Mouse (Mus musculus): ENCODE data around the gene Scube2.
A peak's percentile ranks its signal among the peaks of the same experiment; 100 is the strongest.

The Scube2 gene

DNA sequence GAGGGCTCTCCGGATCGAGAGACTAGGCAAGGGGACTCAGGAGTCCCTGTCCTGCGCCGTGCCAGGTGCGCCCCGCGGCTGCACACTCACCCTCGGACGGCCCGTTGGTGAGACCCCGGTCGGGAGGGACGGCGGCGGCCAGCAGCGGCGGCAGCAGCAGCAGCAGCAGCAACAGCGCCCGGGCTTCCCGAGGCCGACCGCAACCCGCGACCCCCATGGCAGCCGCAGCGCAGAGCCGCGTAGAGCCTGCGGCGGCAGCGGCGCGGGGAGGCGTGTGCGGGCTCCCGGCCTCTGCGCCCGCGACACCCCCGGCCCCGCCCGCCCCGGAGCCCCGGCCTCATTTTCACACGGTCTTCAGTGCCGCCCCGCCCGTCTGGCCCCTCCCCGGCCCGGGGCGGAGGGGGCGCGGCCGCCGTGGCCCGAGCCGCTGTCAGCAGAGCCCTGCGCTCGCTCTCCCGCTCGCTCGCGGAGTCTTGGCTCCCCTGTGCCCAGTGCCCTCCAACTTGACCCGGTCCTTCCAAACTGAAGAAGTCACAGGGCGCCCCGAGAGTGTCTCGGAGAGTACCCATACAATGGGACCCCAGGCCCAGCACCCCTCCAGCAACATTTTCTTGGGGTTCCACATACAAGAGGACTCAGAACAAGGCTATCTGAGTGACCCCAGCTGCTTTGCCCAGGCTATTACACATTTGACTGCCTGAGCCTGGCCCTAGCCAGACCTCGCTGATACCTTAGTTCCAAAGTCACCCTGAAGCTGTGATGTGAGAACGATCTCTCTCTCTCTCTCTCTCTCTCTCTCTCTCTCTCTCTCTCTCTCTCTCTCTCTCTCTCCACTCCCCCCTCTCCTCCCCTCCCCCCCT, at the start of gene Scube2:
Gene Scube2 (minus strand): TSS at position 310 of the 860 bp plus-strand sequence.
- peak; percentile 38 for DNase-seq (ENCODE audit: low spot score)

DNA sequence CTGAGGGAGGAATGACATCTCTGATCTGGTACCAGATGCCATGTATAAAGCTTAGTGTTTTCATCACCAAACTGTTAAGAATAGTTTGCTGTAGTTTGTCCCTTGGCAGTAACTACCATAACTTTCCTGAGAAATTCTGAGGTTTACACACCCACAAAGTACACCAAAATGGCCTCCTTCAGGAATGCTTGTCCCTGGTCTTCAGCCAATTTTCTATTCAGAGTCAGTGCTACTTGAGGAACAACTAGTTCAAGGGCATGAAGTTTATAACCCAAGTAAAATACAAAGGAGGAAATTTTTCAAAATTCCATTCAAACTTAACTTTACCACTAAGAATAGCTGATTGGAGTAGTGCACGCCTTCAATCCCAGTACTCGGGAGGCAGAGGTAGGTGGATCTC, 40.7 kb upstream of the Scube2 start:
- no peak for DNase-seq (ENCODE audit: low spot score)

DNA sequence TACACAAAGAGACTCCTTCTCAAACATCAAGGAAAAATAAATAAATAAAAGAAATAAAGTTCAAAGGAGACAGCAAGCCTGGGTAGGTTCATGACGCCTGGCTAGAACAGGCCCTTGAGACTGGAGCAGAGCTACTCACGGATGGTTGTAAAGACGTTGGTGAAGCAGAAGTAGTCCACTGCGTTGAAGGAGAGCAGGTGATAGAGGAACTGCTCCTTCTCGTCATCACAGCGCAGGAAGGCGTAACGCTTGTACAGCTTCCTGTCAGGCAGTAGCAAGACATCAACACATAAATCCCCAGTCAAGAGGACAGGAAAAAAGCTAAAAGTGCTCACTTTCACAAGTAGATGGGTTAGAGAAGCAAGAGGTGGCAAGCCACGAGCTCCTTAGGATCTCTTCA, 35.4 kb upstream of the Scube2 start:
- no peak for DNase-seq (ENCODE audit: low spot score)

DNA sequence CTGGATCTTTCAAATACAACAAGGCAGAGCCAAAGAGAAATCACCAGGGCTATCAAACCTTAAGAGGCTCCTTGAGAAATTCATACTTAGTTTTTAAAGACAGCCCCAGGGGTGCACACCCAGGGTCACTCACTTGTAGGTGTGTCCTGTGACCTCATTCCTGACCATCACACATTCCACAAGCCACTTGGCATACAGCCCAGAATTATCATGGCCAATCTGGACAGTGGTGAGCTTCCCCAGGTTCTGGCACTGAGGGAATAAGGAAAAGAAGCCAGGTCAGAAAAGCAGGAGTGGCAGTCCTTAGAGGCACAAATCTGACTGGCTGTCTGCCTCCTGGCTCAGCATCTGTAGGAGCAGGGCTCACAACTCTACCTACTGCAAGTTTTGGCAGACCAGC, 33.4 kb upstream of the Scube2 start:
- DNase-seq (ENCODE audit: low spot score): no peak

DNA sequence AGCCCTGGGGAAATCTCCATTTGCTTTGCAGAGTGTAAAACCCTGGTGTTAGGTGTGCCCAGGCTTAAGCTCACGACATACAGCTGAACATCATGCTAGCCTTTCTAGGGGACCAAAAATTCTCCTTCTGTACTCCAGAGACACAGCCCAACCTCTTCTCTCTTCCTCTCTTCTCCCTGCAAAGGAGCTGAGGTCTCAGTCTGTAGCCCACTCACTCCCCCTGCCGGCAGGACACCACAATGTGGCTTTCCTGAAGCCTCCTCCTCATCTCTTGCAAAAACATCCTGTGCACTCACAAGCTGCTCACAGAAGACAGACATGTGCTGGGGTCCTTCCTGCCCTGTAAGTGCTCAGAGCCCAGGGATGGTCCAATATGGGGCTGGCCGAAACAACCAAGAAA, 27.1 kb upstream of the Scube2 start:
- DNase-seq (ENCODE audit: low spot score): peak; percentile 38

- no peak for DNase-seq (ENCODE audit: low spot score)
Observed at GRCm38 (mm10) chr7:109891786-109892185, 26.3 kb upstream of the Scube2 start.

GRCm38 (mm10) chr7:109890256-109890655, 24.8 kb upstream of the Scube2 start:
- no peak for DNase-seq (ENCODE audit: low spot score)

DNA sequence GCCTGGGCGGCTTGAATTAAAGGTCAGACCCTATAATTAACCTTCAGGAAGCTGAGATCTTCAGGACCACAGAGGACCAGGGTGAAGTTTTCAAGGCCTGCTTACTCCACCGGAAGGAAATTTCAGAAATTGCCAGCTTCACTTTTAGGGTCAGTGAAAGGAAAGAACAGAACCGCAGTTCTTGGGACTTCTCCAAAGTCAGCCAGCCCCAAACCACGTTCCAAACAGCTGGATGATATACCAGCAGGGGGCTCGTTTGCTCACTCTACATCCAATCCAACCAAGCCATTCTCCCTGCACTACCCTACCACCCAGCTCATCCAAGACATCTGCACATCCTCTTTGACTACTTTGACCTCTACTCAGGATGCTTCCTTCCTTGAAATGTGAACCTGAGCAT, 23.8 kb upstream of the Scube2 start:
- DNase-seq (ENCODE audit: low spot score): no peak

DNA sequence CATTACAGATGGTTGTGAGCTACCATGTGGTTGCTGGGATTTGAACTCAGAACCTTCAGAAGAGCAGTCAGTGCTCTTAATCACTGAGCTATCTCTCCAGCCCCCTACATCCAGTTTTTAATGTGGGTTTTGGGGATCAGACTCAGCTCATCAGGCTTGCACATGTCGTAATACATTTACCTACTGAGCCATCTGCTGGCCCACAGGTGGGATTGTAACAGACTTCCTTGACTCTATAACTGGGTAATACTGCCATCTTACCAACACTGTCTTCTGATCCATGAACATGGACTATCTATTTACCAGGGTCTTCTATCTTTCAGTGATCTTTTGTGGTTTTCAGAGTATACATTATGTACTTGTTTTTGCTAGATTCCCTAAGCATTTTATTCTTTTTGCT, 20.8 kb upstream of the Scube2 start:
- no peak for DNase-seq (ENCODE audit: low spot score)

GRCm38 (mm10) chr7:109882574-109882973, 17.1 kb upstream of the Scube2 start:
- no peak for DNase-seq (ENCODE audit: low spot score)

GRCm38 (mm10) chr7:109881561-109882099, 16.2 kb upstream of the Scube2 start:
- no peak for DNase-seq (ENCODE audit: low spot score)

DNA sequence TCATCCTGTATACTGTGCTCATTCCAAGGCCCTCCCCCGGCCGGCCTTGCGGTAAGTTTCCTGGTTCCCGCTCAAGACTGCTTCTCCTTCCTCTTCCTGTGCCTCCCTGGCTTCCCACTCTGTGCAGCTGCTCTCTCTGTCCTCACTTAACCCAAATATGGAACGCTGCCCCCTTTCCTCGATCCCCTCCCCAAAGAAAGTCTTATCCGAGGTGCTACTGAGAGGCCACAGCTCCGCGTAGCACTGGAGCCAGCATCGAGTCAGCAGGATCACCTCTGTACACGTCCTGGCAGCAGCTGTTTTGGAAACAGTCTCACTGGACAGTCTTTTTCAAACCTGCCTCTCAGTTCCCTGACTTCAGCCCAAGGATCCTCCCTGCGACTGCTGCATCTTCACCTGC, 13.7 kb upstream of the Scube2 start:
- no peak for DNase-seq (ENCODE audit: low spot score)

- DNase-seq (ENCODE audit: low spot score): no peak
Observed at GRCm38 (mm10) chr7:109876085-109876484, 10.6 kb upstream of the Scube2 start.

GRCm38 (mm10) chr7:109875598-109875997, 10.1 kb upstream of the Scube2 start:
- DNase-seq (ENCODE audit: low spot score): no peak

DNA sequence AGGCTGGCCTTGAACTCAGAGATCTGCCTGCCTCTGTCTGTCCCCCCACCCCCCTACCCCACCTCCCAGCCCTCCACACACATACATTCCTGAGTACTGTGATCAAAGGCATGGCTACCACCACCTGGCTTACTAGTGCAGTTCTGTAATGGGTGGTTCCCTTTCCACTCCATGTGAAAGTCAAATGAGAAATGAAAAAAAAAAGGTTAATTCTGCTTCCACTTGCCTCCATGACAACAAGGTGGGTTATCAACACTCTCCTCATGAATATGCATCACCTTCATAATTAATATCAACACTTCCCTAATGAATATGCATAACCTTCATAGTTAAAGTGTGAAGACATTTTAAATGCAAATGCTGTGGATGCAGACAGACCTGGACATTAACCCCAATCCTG, 9.6 kb upstream of the Scube2 start:
- no peak for DNase-seq (ENCODE audit: low spot score)

- DNase-seq (ENCODE audit: low spot score): no peak
Observed at GRCm38 (mm10) chr7:109873170-109873569, 7.7 kb upstream of the Scube2 start.

DNA sequence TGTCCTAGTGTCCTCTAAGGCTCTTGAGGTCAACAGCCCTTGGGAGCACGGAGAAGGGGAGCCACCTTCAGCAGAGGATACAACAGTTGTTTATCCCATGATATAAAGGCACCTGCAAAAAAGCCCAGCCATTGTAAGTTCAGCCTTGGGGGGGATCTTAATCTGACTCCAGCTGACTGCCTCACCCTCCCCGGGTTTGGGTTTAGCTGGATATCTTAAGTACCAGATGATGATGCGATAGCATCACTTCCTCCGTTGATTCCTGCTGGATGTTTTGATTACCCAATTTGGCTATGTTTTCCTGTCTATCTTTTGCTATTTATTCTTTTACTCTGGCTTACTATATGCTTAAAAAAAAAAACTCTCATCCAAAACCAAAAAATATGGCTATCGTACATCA, 5.8 kb upstream of the Scube2 start:
- no peak for DNase-seq (ENCODE audit: low spot score)

GRCm38 (mm10) chr7:109868498-109868897, 3.0 kb upstream of the Scube2 start:
- DNase-seq (ENCODE audit: low spot score): no peak

DNA sequence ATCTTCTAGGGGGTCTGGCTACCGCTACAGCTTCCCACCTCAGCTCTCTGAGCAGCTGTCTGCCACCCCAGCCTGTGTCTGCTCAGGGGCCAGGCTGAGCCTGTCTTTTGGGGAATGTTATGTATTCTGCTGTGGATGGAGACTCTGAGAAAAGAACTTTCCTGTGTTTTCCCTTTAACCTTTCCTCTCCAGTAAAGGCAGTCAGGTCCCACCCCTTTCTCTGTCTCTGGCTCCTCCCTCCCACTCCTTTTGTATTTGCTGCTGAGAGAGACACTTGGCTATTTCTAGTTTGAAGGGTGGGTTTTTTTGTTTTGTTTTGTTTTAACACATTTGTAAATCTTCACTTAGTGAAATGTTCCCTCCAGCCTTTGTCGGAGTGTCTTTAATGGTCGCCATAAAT, 1.2 kb upstream of the Scube2 start:
- DNase-seq (ENCODE audit: low spot score): no peak

DNA sequence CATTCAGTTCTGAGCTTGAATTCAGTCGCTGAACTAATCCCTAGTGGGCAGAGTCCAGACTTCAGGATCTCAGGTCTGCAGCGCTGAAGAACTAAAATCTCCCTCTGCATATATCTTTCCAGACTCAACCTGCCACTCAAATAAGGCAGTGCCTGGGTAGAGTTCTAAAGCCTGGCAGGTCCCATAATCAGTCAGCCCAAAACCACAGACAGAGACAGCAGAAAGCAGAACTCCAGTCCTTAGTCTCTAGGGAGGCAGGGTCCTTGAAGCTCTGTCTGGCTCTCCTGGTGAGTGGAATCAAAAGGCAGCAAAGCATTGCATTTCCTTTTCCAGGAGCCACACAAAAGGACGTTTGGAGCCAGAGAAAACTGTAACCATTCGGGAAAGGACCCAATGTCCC, 1.9 kb downstream of the Scube2 start:
- no peak for DNase-seq (ENCODE audit: low spot score)

DNA sequence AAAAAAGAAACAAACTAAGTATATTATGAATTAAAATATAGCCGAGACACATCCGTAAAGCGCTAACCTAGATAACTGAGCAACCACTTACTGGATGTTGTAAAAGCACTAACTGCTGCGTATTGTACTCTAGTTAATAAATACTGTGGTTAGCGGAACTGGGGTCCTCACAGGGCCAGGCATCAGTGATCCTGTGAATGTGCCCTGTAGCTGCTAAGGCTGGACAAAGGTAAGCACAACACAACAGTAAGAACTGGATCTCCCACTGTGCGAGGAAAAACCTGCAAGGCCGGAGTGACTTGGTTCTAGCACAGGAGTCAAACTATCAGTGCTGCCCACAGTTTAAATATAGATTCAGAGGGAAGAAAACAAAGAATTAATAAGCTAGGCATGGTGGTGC, 5.3 kb downstream of the Scube2 start:
- DNase-seq (ENCODE audit: low spot score): no peak

- DNase-seq (ENCODE audit: low spot score): peak; percentile 21
Observed at GRCm38 (mm10) chr7:109859354-109859753, 6.1 kb downstream of the Scube2 start.

DNA sequence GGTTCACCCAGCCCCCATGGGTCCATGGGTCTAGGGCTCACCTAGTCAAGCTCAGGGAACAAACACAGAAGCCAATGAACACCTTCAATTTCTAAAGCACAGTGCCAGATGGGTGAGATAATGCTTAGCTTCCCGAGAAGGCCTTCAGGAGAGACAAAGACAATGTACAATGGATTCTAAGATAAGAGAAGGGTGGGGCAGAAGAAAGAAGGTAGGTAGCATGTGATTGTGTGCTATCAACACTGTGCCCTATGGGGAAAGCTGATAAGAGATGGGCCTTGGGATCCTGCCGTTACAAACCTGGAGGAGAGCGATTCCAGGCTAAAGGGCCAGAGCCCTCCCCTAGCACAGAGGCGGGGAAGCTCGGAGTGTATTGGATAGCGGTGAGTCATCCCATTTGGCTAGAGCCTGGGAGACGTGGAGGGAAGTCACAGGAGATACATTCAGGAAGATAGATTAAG, 12.7 kb downstream of the Scube2 start:
- peak; percentile 51 for DNase-seq (ENCODE audit: low spot score)

DNA sequence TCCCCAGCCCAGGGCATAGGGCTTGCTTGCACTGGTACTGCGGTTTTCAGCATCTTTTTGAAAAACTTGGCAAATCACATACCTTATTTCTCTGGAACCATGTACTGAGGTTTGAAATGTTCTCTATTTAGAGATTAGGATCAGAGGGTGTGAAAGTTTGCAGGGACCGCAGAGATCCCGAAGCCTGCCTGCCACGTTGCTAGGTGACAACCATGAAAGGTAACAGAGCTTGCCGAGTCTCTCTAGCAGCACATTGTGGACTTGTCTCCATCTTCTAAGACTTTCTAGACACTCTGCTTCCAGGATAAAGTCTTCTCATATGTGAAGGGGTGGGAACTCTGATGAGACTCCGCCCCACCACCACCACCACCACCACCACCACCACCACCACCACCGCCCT, 13.5 kb downstream of the Scube2 start:
- no peak for DNase-seq (ENCODE audit: low spot score)

Data from yolk sac, embryonic 10.5 days (tissue).